Mouse (Mus musculus): Measurements from ENCODE around the gene Steap2. TPM values are rescaled to one million over a fixed set of nuclear protein-coding genes. Genes with fewer than 3 reads are reported as not detected.

Steap2 gene
- total RNA-seq (2023): not detected in 2 replicates

GRCm38 (mm10) chr5:5693956-5694653 is at the start of gene Steap2:
Gene Steap2 (minus strand): TSS chr5:5694578.

GRCm38 (mm10) chr5:5663655-5664370 is 30.6 kb downstream of the Steap2 start, which contains the start of gene Cfap69:
Gene Cfap69 (minus strand): TSS chr5:5664239.

Other genes starting within 250 kb of the Steap2 start
- gene 1700015F17Rik, start 215.4 kb downstream of the Steap2 start, total RNA-seq (2023): not detected in 2 replicates
- gene Cldn12, start 179.6 kb downstream of the Steap2 start, total RNA-seq (2023): 2.4 and 3.3 TPM in 2 replicates
- gene Gtpbp10, start 135.0 kb downstream of the Steap2 start, total RNA-seq (2023): 9.4 and 9.6 TPM in 2 replicates
- not detected in 2 replicates for gene Gm8773, start 120.8 kb downstream of the Steap2 start, total RNA-seq (2023)
- gene Cfap69, start 30.3 kb downstream of the Steap2 start, total RNA-seq (2023): not detected in 2 replicates
- gene Steap1, start 54.7 kb upstream of the Steap2 start, total RNA-seq (2023): not detected in 2 replicates

Measured in neutrophil, adult 65 days (primary cell).